Mouse (Mus musculus) thymus, adult 2 months (tissue): Measurements from ENCODE around the gene Tmem120b. TPM values are rescaled to one million over a fixed set of nuclear protein-coding genes. Genes with fewer than 3 reads are reported as not detected.
A peak's percentile ranks its signal among the peaks of the same experiment; 100 is the strongest.

Experiments used
- DNase-seq: peaks from one replicate; pipeline ENCODE4 v3.0.0; 2021
- H3K27ac ChIP-seq: fragments of 200-500 bp; 2 replicates; pipeline ENCODE4 v1.5.1; 2012; ENCODE audit warnings: low read length, control low read depth; ENCODE audit not compliant: control insufficient read depth, insufficient read depth
- H3K27me3 ChIP-seq: fragments of 200-500 bp; 2 replicates; pipeline ENCODE4 v1.6.1; 2012; ENCODE audit warnings: mild to moderate bottlenecking, low read length, moderate library complexity, mixed read lengths; ENCODE audit not compliant: control insufficient read depth, insufficient read depth
- H3K36me3 ChIP-seq: fragments of 200-500 bp; 2 replicates; pipeline ENCODE4 v1.6.1; 2012; ENCODE audit warnings: mild to moderate bottlenecking, low read length, moderate library complexity; ENCODE audit not compliant: control insufficient read depth, insufficient read depth
- H3K4me1 ChIP-seq: fragments of 200-500 bp; replicated peaks from 2 replicates; pipeline ENCODE4 v1.6.1; 2012; ENCODE audit warnings: low read length; ENCODE audit not compliant: control insufficient read depth, insufficient read depth
- H3K4me3 ChIP-seq: fragments of 200-500 bp; 2 replicates; pipeline ENCODE4 v1.5.1; 2012; ENCODE audit warnings: mild to moderate bottlenecking, low read length, control low read depth, moderate library complexity; ENCODE audit not compliant: control insufficient read depth, insufficient read depth
- CTCF ChIP-seq: fragments of 200-500 bp; IDR thresholded peaks from 2 replicates; pipeline ENCODE4 v1.5.1; 2012; ENCODE audit warnings: mild to moderate bottlenecking, control low read depth, low read length, moderate library complexity, borderline replicate concordance; ENCODE audit not compliant: control insufficient read depth, poor library complexity, insufficient read depth; ENCODE audit errors: extremely low read depth
- POLR2A ChIP-seq: fragments of 200-500 bp; IDR thresholded peaks from 2 replicates; pipeline ENCODE4 v1.6.1; 2012; ENCODE audit warnings: mild to moderate bottlenecking, low read length, control low read depth, moderate library complexity; ENCODE audit not compliant: control insufficient read depth, poor library complexity, insufficient read depth; ENCODE audit errors: extremely low read depth
- WGBS: fragments of 180-500 bp; shearing (Covaris S2); methylation state at CpG from one replicate; pipeline ENCODE4 v1.1.7; 2018; 5-methylcytosine and 5-hydroxymethylcytosine counted together
- polyA plus RNA-seq: library from polyadenylated mRNA; depleted of rRNA; stranded (reverse); fragments of >200 nt; gene quantifications from 2 replicates; pipeline ENCODE4 v1.2.3, GENCODE M21; 2012

The Tmem120b gene
- polyA plus RNA-seq, 1 experiment, result 43.6 TPM

DNA sequence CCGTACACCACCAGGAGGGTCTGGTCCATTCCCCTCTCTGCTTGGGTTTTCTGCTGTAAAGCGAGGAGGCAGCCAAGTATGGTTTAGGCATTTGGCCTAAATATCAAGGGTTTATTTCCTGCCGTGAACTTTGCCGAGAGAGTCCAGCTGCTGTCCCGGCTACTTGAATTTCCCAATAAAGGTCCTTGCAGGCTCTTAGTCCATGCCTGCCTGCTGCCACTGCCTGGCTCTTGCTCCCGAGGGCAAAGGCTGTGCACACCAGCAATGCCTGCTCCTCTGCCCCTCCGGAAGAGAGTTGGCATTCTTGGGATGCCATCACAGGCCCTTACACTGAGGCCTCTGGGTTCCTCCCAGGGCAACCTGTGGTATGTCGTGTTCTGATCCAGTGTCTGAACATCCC lies 35.3 kb downstream of the Tmem120b start:
- H3K27me3 ChIP-seq, result no peaks in the 10 kb centered on the region
- H3K36me3 ChIP-seq, result peaks cover 28% of the 10 kb centered on the region
- WGBS, result 97% methylated on average over 8 of the region's 8 CpGs
- no peaks in the 10 kb centered on the region for H3K4me1 ChIP-seq
- H3K4me3 ChIP-seq, result no peak overlapping the region
- no peak for TF ChIP-seq CTCF
- TF ChIP-seq POLR2A, result no peak
- no peak overlapping the region for H3K27ac ChIP-seq
- DNase-seq, result no peak

DNA sequence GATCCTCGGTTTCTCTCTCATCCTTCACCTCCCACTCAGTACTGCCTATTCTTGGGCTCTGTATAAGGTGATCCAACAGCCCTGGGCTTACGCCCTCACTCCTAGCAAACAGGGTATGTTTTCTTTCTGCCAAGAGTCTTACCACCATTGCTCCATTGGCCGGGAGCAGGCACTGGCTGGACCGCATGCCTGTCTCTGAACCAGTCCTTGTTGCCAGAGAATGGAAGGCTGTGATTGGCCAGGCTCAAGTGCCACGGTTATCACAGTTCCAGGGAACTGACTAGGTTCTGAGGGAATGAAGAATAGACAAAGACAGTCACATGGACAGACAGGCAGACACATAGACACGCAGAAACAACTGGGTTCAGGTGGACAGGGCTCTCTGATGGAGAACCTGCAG lies 36.6 kb downstream of the Tmem120b start:
- WGBS, result 95% methylated on average over 6 of the region's 6 CpGs
- no peaks in the 10 kb centered on the region for H3K4me1 ChIP-seq
- no peak for DNase-seq
- no peak overlapping the region for H3K4me3 ChIP-seq
- TF ChIP-seq CTCF (no peak), POLR2A (no peak)
- no peaks in the 10 kb centered on the region for H3K27me3 ChIP-seq
- peaks cover 18% of the 10 kb centered on the region for H3K36me3 ChIP-seq
- no peak overlapping the region for H3K27ac ChIP-seq

DNA sequence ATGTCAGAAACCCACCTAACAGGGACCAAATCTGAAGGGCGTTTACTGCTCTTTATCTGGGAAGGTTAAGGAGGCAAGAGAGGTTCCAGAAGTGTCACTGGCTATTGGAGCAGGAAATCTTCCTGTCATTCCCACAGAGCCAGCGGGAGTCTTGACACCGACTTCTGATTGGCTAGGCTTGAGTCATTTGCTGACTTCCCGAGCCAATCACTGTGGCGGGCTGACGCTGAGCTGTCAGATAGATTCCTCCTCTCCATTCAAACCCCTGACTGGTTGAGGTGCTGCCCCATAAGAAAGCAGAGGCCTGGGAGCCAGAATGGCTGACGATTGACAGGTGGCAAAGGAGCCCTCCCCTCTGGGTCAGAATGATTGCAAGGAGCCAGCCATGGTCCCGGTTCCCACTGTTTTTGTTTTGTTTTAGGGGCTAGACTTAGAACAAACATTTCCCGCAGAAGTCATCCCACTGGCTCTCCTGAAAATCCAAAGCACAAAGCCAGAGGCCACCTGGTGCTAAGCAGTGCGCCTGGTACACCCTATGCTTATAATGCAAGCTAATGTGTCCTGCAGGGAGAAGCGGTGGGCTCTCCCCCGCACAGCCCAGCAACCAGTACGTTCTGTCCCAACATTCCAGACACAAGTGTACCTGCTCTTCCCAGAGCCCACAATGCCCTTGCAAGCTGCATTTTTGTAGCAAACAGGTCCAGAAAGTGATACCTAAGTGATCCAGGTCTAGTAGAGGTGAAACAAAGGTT lies 41.4 kb downstream of the Tmem120b start:
- TF ChIP-seq CTCF, result no peak
- TF ChIP-seq POLR2A, result no peak
- Histone ChIP-seq H3K4me1 (no peaks in the 10 kb centered on the region), H3K36me3 (no peaks in the 10 kb centered on the region), H3K27me3 (no peaks in the 10 kb centered on the region), H3K4me3 (no peak overlapping the region), H3K27ac (no peak overlapping the region)
- 94% methylated on average over 13 of the region's 13 CpGs for WGBS
- no peak for DNase-seq

DNA sequence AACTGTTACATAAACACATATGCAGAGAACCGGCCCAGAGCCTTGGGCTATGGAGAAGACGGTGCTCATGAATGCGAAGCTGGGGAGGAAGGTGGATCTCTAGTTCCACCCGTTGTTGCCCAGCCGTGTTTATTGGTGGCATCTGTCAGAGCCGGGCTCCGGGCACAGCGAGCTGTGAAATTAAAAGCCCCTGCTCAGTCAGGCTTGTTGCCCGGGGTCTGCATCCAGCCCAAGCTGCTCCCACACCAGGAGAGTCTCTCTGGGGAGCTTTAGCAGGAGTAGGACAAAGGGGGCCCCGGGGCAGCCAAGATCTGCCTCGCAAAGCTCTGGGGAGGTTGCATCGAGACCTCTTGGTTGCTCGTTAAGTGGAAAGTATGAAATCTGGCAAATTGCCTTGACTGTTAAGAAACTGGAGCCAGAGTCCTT lies 42.1 kb downstream of the Tmem120b start:
- Histone ChIP-seq H3K27ac (no peak overlapping the region), H3K36me3 (no peaks in the 10 kb centered on the region), H3K27me3 (no peaks in the 10 kb centered on the region), H3K4me3 (no peak overlapping the region), H3K4me1 (no peaks in the 10 kb centered on the region)
- no peak for DNase-seq
- WGBS, result 89% methylated on average over 13 of the region's 13 CpGs
- TF ChIP-seq CTCF (no peak), POLR2A (no peak)

DNA sequence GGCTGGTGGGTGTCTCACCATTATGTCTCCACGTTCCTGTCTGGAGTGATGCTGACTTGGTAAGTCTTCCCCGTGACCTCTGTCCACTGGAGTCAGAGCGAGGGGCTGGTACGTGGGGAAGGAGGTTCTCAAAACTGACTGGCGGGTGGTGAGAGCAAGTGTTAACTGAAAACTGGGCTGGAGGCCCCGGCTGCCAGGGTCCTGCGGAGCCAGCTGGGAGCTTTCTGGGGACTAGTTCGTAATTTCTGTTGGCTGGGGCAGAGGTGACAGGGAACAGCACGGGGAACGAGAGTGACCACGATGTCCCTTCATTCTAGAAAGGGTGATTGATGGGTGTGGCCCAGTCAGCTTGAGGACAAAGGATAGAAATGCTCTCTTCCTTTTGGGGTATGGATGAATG lies 45.9 kb downstream of the Tmem120b start:
- H3K36me3 ChIP-seq, result 0 out of 2 replicates have a peak, but pooled peaks cover 4% of the 10 kb centered on the region
- TF ChIP-seq CTCF (no peak), POLR2A (no peak)
- H3K27ac ChIP-seq, result no peak overlapping the region
- 85% methylated on average over 11 of the region's 11 CpGs for WGBS
- H3K27me3 ChIP-seq, result no peaks in the 10 kb centered on the region
- H3K4me3 ChIP-seq, result no peak overlapping the region
- H3K4me1 ChIP-seq, result no peaks in the 10 kb centered on the region
- no peak for DNase-seq

DNA sequence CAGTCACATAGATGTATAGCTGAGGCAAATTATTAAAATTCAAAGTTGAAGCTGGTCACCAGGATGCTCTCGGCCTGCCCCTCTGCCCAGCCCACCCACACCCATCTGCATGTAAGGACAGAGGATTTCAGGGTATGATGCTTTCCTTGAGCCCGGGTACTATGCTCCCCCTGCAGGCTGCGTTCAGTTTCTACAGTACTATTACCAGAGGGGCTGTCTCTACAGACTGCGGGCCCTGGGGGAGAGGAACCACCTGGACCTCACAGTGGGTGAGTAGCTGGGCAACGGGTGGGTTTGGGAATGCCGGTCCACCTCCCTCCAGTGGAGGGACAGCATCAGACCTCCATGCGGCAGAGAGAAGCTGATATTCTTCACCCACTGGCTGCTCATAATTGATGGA lies 46.7 kb downstream of the Tmem120b start:
- Histone ChIP-seq H3K27me3 (no peaks in the 10 kb centered on the region), H3K27ac (no peak overlapping the region), H3K4me3 (no peak overlapping the region), H3K4me1 (no peaks in the 10 kb centered on the region), H3K36me3 (peaks cover 9% of the 10 kb centered on the region)
- TF ChIP-seq CTCF (peak; percentile 52; the same call in 1 of the 2 replicates), POLR2A (no peak)
- WGBS, result 65% methylated on average over 7 of the region's 7 CpGs
- DNase-seq, result peak; percentile 56

DNA sequence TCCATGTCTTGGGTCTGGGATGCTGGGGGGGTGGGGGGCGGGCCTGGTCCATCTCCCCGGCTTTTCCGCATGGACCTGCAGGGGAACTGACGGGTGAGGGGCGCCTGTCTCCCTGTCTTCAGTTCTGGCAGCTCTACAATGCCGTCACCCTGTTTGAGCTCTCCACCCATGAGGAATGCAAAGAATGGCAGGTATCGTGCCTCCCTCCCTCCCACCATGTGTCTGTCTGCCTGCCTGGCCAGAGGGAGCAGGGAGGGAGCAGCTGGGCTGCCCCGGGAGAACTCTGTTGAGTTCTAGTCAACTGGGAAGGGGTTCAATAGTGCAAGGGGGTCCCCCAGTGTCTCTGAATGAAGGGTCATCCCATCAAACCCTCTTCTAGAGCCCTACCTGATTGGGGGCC lies 47.9 kb downstream of the Tmem120b start:
- Histone ChIP-seq H3K4me3 (no peak overlapping the region), H3K27ac (no peak overlapping the region), H3K4me1 (no peaks in the 10 kb centered on the region), H3K27me3 (no peaks in the 10 kb centered on the region), H3K36me3 (peaks cover 12% of the 10 kb centered on the region)
- TF ChIP-seq POLR2A (no peak), CTCF (no peak)
- 90% methylated on average over 8 of the region's 8 CpGs for WGBS
- DNase-seq, result no peak
